In the genomic region with DNA sequence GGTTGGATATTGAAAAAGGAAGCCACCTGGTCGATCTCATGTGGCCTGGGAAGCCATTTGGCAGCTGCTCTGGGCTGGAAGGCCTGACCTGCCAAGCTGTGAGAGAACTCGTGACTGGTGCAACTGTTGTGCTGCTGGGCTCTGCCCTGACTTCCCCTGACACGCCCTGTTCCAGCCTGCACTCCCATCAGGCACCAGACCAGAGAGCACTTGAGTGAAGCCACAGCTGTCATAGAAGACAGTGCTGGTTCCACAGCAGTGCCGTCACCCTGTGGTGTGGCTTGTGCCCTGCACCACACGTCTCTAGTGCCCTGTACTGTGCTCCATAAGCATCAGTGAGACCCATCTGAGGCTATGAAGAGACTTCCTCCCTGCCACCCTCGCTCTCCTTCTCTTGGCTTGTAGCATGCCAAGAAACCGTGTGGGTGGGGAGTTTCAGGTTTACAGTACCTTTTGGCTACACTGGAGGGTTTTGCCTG, we compare ENCODE assay signal across 8 mouse cellular contexts.
DNase-seq lines count a peak whose midpoint lies in the region; ATAC-seq and TF ChIP-seq lines count a peak whose summit lies in the region.

No protein-coding gene starts in this region.

- H3K27me3 ChIP-seq in liver, adult 2 months (ENCODE audit: control insufficient read depth, insufficient read depth, low read length) = no peaks in the 10 kb centered on the region
- no peaks in the 10 kb centered on the region for H3K27me3 ChIP-seq in hindbrain, embryonic 16.5 days (replicated peaks; ENCODE audit: control insufficient read depth, insufficient read depth, low read length)

- TF ChIP-seq CTCF in liver, adult 2 months (IDR thresholded peaks at IDR 0.05; ENCODE audit: low read depth, low read length) = peak; percentile 37

- H3K9me3 ChIP-seq in hindbrain, embryonic 16.5 days (ENCODE audit: control insufficient read depth, low read length) = no peaks in the 10 kb centered on the region

- peaks cover 23% of the 10 kb centered on the region for H3K4me1 ChIP-seq in liver, adult 2 months (ENCODE audit: control insufficient read depth, insufficient read depth, low read length)
- H3K4me1 ChIP-seq in hindbrain, embryonic 16.5 days (ENCODE audit: control insufficient read depth, insufficient read depth, low read depth, low read length) = no peaks in the 10 kb centered on the region

- no peaks in the 10 kb centered on the region for H3K36me3 ChIP-seq in liver, adult 2 months (ENCODE audit: control insufficient read depth, insufficient read depth, low read length)
- no peaks in the 10 kb centered on the region for H3K36me3 ChIP-seq in hindbrain, embryonic 16.5 days (ENCODE audit: control insufficient read depth, insufficient read depth, low read length)

- H3K4me2 ChIP-seq in hindbrain, embryonic 16.5 days (ENCODE audit: low read length) = no peak overlapping the region

- H3K9ac ChIP-seq in liver, adult 2 months (ENCODE audit: low read depth, low read length) = no peak overlapping the region
- H3K9ac ChIP-seq in hindbrain, embryonic 16.5 days (ENCODE audit: low read depth, low read length) = no peak overlapping the region

- no peaks in the 10 kb centered on the region for H3K79me2 ChIP-seq in liver, adult 2 months (ENCODE audit: control insufficient read depth, insufficient read depth, low read length)

- H3K4me3 ChIP-seq in liver, adult 2 months (ENCODE audit: insufficient read depth, low read depth, low read length) = no peak overlapping the region
- no peak overlapping the region for H3K4me3 ChIP-seq in hindbrain, embryonic 16.5 days (ENCODE audit: low read length)

- peak; percentile 32 to 39 for DNase-seq in left cerebral cortex, postnatal 36 days (ENCODE audit: low spot score in 2 of 2)
- no peak for DNase-seq in left cerebral cortex, postnatal 14 days (ENCODE audit: low spot score in 2 of 2)
- peak; percentile 71 for DNase-seq in adrenal gland, postnatal 10 days
- peak; percentile 66 to 68 for DNase-seq in gastrocnemius, postnatal 36 days
- DNase-seq in liver, adult 2 months (ENCODE audit: extremely low read depth, low read depth, low spot score) = peak; percentile 97
- DNase-seq in skeletal muscle tissue, adult 2 months (ENCODE audit: low read depth, low spot score) = peak; percentile 90
- no peak for DNase-seq in MN1 (ENCODE audit: low spot score)

- TF ChIP-seq POLR2A in liver, adult 2 months (IDR thresholded peaks at IDR 0.05; ENCODE audit: extremely low read depth, insufficient read depth, low read length) = no peak

- no peak for ATAC-seq in hindbrain, embryonic 16.5 days

- intact Hi-C loops in left cerebral cortex, postnatal 36 days (cut with DNase I) = no loop called here
- intact Hi-C loops in left cerebral cortex, postnatal 14 days (cut with DNase I) = no loop called here
- intact Hi-C loops in gastrocnemius, postnatal 36 days (cut with DNase I) = loop anchor here (5.0 kb wide), 2 partner anchors 45 to 140 kb away; partner anchors contain the start of gene Fam53b

- WGBS in liver, adult 2 months = 20% methylated on average over 7 of the region's 7 CpGs
- WGBS in hindbrain, embryonic 16.5 days = 78% methylated on average over 7 of the region's 7 CpGs

- peak overlapping the region; percentile 8 for H3K27ac ChIP-seq in liver, adult 2 months (replicated peaks; ENCODE audit: insufficient read depth, low read depth, low read length)
- no peak overlapping the region; the same call in 1 of the 2 replicates for H3K27ac ChIP-seq in hindbrain, embryonic 16.5 days (ENCODE audit: low read depth, low read length)

Comparison
In these comparisons a context has a peak if more than half of its experiments do, and no peak if none do; other contexts are left out.
1. DNase-seq: peak in left cerebral cortex, postnatal 36 days (2 of 2), adrenal gland, postnatal 10 days (single experiment), gastrocnemius, postnatal 36 days (2 of 2), liver, adult 2 months (single experiment) and skeletal muscle tissue, adult 2 months (single experiment); none in left cerebral cortex, postnatal 14 days (0 of 2) and MN1 (single experiment).